Mouse (Mus musculus): ENCODE measurements around the gene Mbnl1. TPM values are rescaled to one million over a fixed set of nuclear protein-coding genes. Genes with fewer than 3 reads are reported as not detected.
A peak's percentile ranks its signal among the peaks of the same experiment; 100 is the strongest.

Mbnl1 gene
- polyA plus RNA-seq, 1 experiment from 2014 or later = 119 TPM

- no peaks in the 10 kb centered on the region for H3K9me3 ChIP-seq
- no peak for ATAC-seq
- no peak overlapping the region for H3K4me3 ChIP-seq (replicated peaks)
- H3K4me1 ChIP-seq (replicated peaks) = 0 out of 2 replicates have a peak, but pooled peaks cover 5% of the 10 kb centered on the region
- no peak overlapping the region for H3K9ac ChIP-seq
- H3K4me2 ChIP-seq (replicated peaks) = peak overlapping the region; percentile 62
- WGBS = 69% methylated on average over 3 of the region's 3 CpGs
- peak overlapping the region; percentile 99 for H3K27ac ChIP-seq
- H3K27me3 ChIP-seq (replicated peaks) = no peaks in the 10 kb centered on the region
- H3K36me3 ChIP-seq = no peaks in the 10 kb centered on the region
Observed at GRCm38 (mm10) chr3:60498646-60499045, 26.0 kb downstream of the Mbnl1 start.

- ATAC-seq = peak; percentile 31
- Histone ChIP-seq H3K4me2 (replicated peaks) (peak overlapping the region; percentile 62), H3K9me3 (no peaks in the 10 kb centered on the region), H3K9ac (no peak overlapping the region), H3K27ac (peak overlapping the region; percentile 99), H3K4me3 (replicated peaks) (0 out of 2 replicates have a peak overlapping the region, but pooled peaks have one; percentile 94), H3K36me3 (no peaks in the 10 kb centered on the region), H3K4me1 (replicated peaks) (0 out of 2 replicates have a peak, but pooled peaks cover 5% of the 10 kb centered on the region), H3K27me3 (replicated peaks) (no peaks in the 10 kb centered on the region)
- 27% methylated on average over 6 of the region's 6 CpGs for WGBS
Observed at GRCm38 (mm10) chr3:60499157-60499578, 26.5 kb downstream of the Mbnl1 start.

- Histone ChIP-seq H3K27ac (peak overlapping the region; percentile 99), H3K9me3 (no peaks in the 10 kb centered on the region), H3K4me3 (replicated peaks) (peak overlapping the region; percentile 94), H3K4me2 (replicated peaks) (peak overlapping the region; percentile 62), H3K9ac (peak overlapping the region; percentile 92; the same call in 1 of the 2 replicates), H3K27me3 (replicated peaks) (no peaks in the 10 kb centered on the region), H3K36me3 (no peaks in the 10 kb centered on the region), H3K4me1 (replicated peaks) (peaks cover 8% of the 10 kb centered on the region)
- 45% methylated on average over 7 of the region's 7 CpGs for WGBS
- no peak for ATAC-seq
Observed at GRCm38 (mm10) chr3:60499718-60500450, 27.3 kb downstream of the Mbnl1 start.

- no peaks in the 10 kb centered on the region for H3K9me3 ChIP-seq
- H3K9ac ChIP-seq = peak overlapping the region; percentile 92
- no peaks in the 10 kb centered on the region for H3K36me3 ChIP-seq
- H3K27ac ChIP-seq = peak overlapping the region; percentile 99
- peak overlapping the region; percentile 94 for H3K4me3 ChIP-seq (replicated peaks)
- peaks cover 11% of the 10 kb centered on the region for H3K4me1 ChIP-seq (replicated peaks)
- WGBS = under 1% methylated on average over 94 of the region's 96 CpGs
- H3K4me2 ChIP-seq (replicated peaks) = peak overlapping the region; percentile 62
- no peaks in the 10 kb centered on the region for H3K27me3 ChIP-seq (replicated peaks)
- ATAC-seq = peak; percentile 84
Observed at GRCm38 (mm10) chr3:60500571-60501527, 28.2 kb downstream of the Mbnl1 start.

DNA sequence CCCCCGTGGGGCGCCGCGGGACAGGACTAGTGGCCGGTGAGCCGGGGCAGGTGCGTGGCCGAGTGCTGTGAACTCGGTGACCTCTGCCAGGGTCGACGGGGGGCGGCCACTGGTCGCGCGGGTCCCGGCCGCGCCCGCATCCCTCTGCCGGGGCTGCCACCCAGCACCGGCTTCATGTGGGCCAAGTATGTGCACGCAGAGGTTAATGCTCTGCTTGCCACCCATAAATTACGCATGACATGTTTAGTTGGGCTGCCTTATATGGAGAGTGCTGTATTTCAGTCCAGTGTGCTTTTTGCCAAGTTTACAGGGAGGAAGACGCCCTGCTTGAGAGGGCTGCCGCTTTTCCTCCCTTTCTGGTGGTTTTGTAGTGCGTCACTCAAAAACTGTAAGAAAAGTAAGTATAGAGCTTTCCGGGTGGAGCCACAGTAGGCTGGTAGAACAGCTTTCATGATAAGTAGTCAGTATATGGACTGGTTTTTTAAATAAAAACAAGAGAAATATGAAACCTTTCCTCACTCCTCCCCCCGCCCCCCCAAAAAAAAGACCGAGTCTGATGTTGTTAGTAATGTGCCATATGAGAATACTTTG lies 29.0 kb downstream of the Mbnl1 start:
- H3K4me1 ChIP-seq (replicated peaks) = peaks cover 11% of the 10 kb centered on the region
- peak overlapping the region; percentile 99 for H3K27ac ChIP-seq
- peak overlapping the region; percentile 94 for H3K4me3 ChIP-seq (replicated peaks)
- no peaks in the 10 kb centered on the region for H3K27me3 ChIP-seq (replicated peaks)
- WGBS = under 1% methylated on average over 29 of the region's 29 CpGs
- peak overlapping the region; percentile 62 for H3K4me2 ChIP-seq (replicated peaks)
- H3K9ac ChIP-seq = peak overlapping the region; percentile 92
- no peaks in the 10 kb centered on the region for H3K36me3 ChIP-seq
- H3K9me3 ChIP-seq = no peaks in the 10 kb centered on the region
- peak; percentile 81 for ATAC-seq

- ATAC-seq = no peak
- H3K9ac ChIP-seq = peak overlapping the region; percentile 92
- H3K4me1 ChIP-seq (replicated peaks) = peaks cover 11% of the 10 kb centered on the region
- no peaks in the 10 kb centered on the region for H3K36me3 ChIP-seq
- H3K27me3 ChIP-seq (replicated peaks) = no peaks in the 10 kb centered on the region
- H3K9me3 ChIP-seq = no peaks in the 10 kb centered on the region
- H3K27ac ChIP-seq = peak overlapping the region; percentile 99
- peak overlapping the region; percentile 62 for H3K4me2 ChIP-seq (replicated peaks)
- 6% methylated on average over 7 of the region's 7 CpGs for WGBS
- H3K4me3 ChIP-seq (replicated peaks) = peak overlapping the region; percentile 94
Observed at GRCm38 (mm10) chr3:60502155-60502987, 29.7 kb downstream of the Mbnl1 start.

- WGBS = 31% methylated on average over 7 of the region's 7 CpGs
- Histone ChIP-seq H3K4me3 (replicated peaks) (peak overlapping the region; percentile 94), H3K4me1 (replicated peaks) (peaks cover 11% of the 10 kb centered on the region), H3K9me3 (no peaks in the 10 kb centered on the region), H3K9ac (no peak overlapping the region), H3K36me3 (no peaks in the 10 kb centered on the region), H3K27ac (peak overlapping the region; percentile 74; the same call in 1 of the 2 replicates), H3K4me2 (replicated peaks) (peak overlapping the region; percentile 62), H3K27me3 (replicated peaks) (no peaks in the 10 kb centered on the region)
- ATAC-seq = no peak
Observed at GRCm38 (mm10) chr3:60503196-60503595, 30.6 kb downstream of the Mbnl1 start.

- Histone ChIP-seq H3K4me2 (replicated peaks) (peak overlapping the region; percentile 18; the same call in 1 of the 2 replicates), H3K36me3 (no peaks in the 10 kb centered on the region), H3K9me3 (no peaks in the 10 kb centered on the region), H3K9ac (no peak overlapping the region), H3K27ac (no peak overlapping the region), H3K4me1 (replicated peaks) (peaks cover 6% of the 10 kb centered on the region), H3K27me3 (replicated peaks) (no peaks in the 10 kb centered on the region), H3K4me3 (replicated peaks) (no peak overlapping the region)
- 42% methylated on average over 5 of the region's 5 CpGs for WGBS
- no peak for ATAC-seq
Observed at GRCm38 (mm10) chr3:60504775-60505430, 32.3 kb downstream of the Mbnl1 start.

DNA sequence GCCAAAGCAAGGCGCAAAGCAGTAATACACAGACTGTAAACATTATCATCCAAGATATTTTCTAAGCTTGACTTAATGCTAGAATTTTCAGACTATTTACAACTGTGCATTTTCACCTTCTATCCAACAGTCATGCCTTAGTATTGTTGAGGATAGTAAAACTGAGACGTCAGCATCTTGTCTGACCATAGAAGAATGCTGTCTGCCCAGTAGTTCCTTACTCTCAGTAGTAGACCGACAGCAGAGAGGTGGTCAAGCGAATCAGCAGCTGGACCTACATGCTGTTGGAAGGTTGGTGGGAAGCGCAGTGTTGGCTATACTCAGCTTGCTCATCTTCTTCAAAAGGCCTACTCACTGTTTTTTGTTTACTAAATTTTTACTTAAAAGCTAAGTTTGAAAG lies 34.2 kb downstream of the Mbnl1 start:
- peaks cover 8% of the 10 kb centered on the region for H3K4me1 ChIP-seq (replicated peaks)

DNA sequence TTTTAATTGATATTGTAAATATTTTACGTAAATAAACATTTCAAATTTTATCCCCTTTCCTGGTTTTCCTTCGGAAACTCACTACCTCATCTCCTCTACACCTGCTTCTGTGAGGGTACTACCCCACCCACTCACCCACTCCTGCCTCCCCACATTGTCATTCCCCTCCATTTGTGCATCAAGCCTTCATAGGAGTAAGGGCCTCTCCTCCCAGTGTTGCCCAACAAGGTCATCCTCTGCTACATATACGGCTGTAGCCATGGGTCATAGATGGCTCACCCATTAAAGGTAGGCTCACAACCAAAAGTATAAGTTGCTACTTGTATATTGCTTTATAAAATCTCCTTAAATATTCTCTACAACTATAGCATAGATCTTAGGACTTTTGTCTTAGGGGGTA lies 34.9 kb downstream of the Mbnl1 start:
- Histone ChIP-seq H3K4me2 (replicated peaks) (no peak overlapping the region), H3K27me3 (replicated peaks) (no peaks in the 10 kb centered on the region), H3K4me1 (replicated peaks) (peaks cover 8% of the 10 kb centered on the region), H3K9me3 (no peaks in the 10 kb centered on the region), H3K4me3 (replicated peaks) (no peak overlapping the region), H3K9ac (no peak overlapping the region), H3K27ac (no peak overlapping the region), H3K36me3 (no peaks in the 10 kb centered on the region)
- 83% methylated on average over 3 of the region's 3 CpGs for WGBS
- no peak for ATAC-seq

More for the DNA sequence above, 34.2 kb downstream of the Mbnl1 start:
- Histone ChIP-seq H3K27ac (no peak overlapping the region), H3K27me3 (replicated peaks) (no peaks in the 10 kb centered on the region), H3K4me2 (replicated peaks) (no peak overlapping the region), H3K9me3 (no peaks in the 10 kb centered on the region), H3K4me3 (replicated peaks) (no peak overlapping the region), H3K36me3 (no peaks in the 10 kb centered on the region), H3K9ac (no peak overlapping the region)
- ATAC-seq = no peak
- WGBS = 87% methylated on average over 5 of the region's 5 CpGs

DNA sequence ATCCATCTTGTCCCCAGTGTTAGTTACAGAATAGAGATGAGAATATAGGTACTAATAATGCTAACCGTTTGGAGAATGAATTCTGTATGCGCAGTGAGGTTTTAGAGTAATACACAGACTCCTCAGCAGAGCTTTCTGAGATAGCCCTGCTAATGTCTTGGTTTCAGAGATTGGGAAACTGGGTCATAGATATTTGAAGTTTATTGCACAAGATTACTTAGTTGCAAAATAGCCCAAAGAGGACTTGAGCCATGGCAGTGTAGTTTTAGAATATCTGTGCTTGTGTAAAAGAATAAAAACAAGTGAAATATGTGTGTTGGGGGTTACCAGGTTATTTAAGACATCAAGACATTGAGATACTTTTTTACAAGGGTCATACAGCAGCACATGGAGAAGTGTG lies 35.3 kb downstream of the Mbnl1 start:
- peaks cover 8% of the 10 kb centered on the region for H3K4me1 ChIP-seq (replicated peaks)
- WGBS = 87% methylated on average over 2 of the region's 2 CpGs
- H3K36me3 ChIP-seq = no peaks in the 10 kb centered on the region
- H3K9me3 ChIP-seq = no peaks in the 10 kb centered on the region
- no peaks in the 10 kb centered on the region for H3K27me3 ChIP-seq (replicated peaks)
- no peak overlapping the region for H3K9ac ChIP-seq
- no peak for ATAC-seq
- H3K4me3 ChIP-seq (replicated peaks) = no peak overlapping the region
- no peak overlapping the region for H3K4me2 ChIP-seq (replicated peaks)
- H3K27ac ChIP-seq = no peak overlapping the region

All from intestine, embryonic 15.5 days (tissue).